Mouse (Mus musculus) heart, embryonic 15.5 days (tissue): ENCODE results near the gene Elf5. TPM values are rescaled to one million over a fixed set of nuclear protein-coding genes. Genes with fewer than 3 reads are reported as not detected.

Experiments used
- ATAC-seq: fragments of 200-750 bp; cut with Nextera tagmentation; replicated peaks from 2 replicates; pipeline ENCODE4 v1.8.0; 2017; ENCODE audit warnings: low read depth, moderate TSS enrichment; ENCODE audit not compliant: insufficient number of reproducible peaks, insufficient read depth, low FRiP score
- H3K27ac ChIP-seq: fragments of 300-500 bp; sonication (generic); 2 replicates; pipeline ENCODE4 v1.5.1; 2015; ENCODE audit warnings: mild to moderate bottlenecking, inconsistent platforms
- H3K27me3 ChIP-seq: fragments of 300-500 bp; sonication (generic); 2 replicates; pipeline ENCODE4 v1.6.1; 2015; ENCODE audit warnings: inconsistent platforms
- H3K36me3 ChIP-seq: fragments of 300-500 bp; sonication (generic); 2 replicates; pipeline ENCODE4 v1.6.1; 2015; ENCODE audit warnings: mild to moderate bottlenecking, inconsistent platforms
- H3K4me1 ChIP-seq: fragments of 300-500 bp; sonication (generic); replicated peaks from 2 replicates; pipeline ENCODE4 v1.6.1; 2015; ENCODE audit warnings: inconsistent platforms
- H3K4me2 ChIP-seq: fragments of 300-500 bp; sonication (generic); 2 replicates; pipeline ENCODE4 v1.6.1; 2015; ENCODE audit warnings: inconsistent platforms, mild to moderate bottlenecking, moderate library complexity
- H3K4me3 ChIP-seq: fragments of 300-500 bp; sonication (generic); 2 replicates; pipeline ENCODE4 v1.5.1; 2015; ENCODE audit warnings: mild to moderate bottlenecking, inconsistent platforms
- H3K9ac ChIP-seq: fragments of 300-500 bp; sonication (generic); 2 replicates; pipeline ENCODE4 v1.6.1; 2015; ENCODE audit warnings: mild to moderate bottlenecking, inconsistent platforms
- H3K9me3 ChIP-seq: fragments of 300-500 bp; sonication (generic); replicated peaks from 2 replicates; pipeline ENCODE4 v1.6.1; 2016; ENCODE audit warnings: inconsistent platforms
- WGBS: fragments of 180-500 bp; shearing (Covaris S2); methylation state at CpG from one replicate; pipeline ENCODE4 v1.1.7; 2015; ENCODE audit warnings: mixed read lengths; 5-methylcytosine and 5-hydroxymethylcytosine counted together
- polyA plus RNA-seq: library from polyadenylated mRNA; unstranded; fragments of >200 nt; fragmentation: Nextera tagmentation; extraction: Ambion mirVana; gene quantifications from 2 replicates; pipeline ENCODE4 v1.2.1, GENCODE M21; 2015

Elf5 gene
- polyA plus RNA-seq, 1 experiment from 2014 or later: 0.13 TPM

- WGBS: 76% methylated on average over 6 of the region's 6 CpGs
- Histone ChIP-seq H3K4me1 (no peaks in the 10 kb centered on the region), H3K9ac (no peak overlapping the region), H3K36me3 (no peaks in the 10 kb centered on the region), H3K4me2 (no peak overlapping the region), H3K27ac (no peak overlapping the region), H3K4me3 (no peak overlapping the region), H3K9me3 (no peaks in the 10 kb centered on the region), H3K27me3 (no peaks in the 10 kb centered on the region)
- no peak for ATAC-seq
Observed at GRCm38 (mm10) chr2:103495633-103496418, 84.3 kb downstream of the Elf5 start.

Other genes starting within 250 kb of the Elf5 start
- 0.33 and 1.7 TPM in 2 replicates for gene Ehf, start 108.4 kb upstream of the Elf5 start, polyA plus RNA-seq
- gene Cat, start 73.5 kb downstream of the Elf5 start, polyA plus RNA-seq: 73.5 and 88.0 TPM in 2 replicates
- gene Abtb2, start 154.6 kb downstream of the Elf5 start, polyA plus RNA-seq: 20.2 and 21.4 TPM in 2 replicates